Mouse (Mus musculus): ENCODE results near the gene Olfr1495. TPM values are rescaled to one million over a fixed set of nuclear protein-coding genes. Genes with fewer than 3 reads are reported as not detected.
"Not testable (repeated sequence)": the region's sequence is repeated elsewhere in the genome, so short reads cannot be mapped to it uniquely, and the experiment has no call there.

Gene Olfr1495
- polyA plus RNA-seq (2015; fragmentation: Nextera tagmentation; extraction: Ambion mirVana), result not detected in 2 replicates

DNA sequence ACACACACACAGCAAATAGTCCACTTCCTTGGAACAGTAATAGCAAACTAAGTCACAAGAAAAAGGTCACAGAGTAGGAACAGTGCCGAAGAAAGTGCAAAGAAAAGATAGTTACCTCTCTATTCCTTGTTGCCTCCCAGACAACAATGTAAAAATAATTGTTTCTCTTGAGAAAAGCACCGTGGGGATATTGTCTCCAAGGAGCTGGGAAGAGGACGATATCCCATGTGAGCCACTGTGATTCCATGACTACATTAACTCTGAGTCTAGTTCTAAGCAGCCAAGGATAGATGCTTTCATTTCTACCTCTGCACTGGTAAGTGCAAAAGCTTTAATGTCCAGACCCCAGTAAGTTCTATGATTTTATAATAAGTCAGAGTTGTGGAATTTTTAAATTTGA lies at the start of gene Olfr1495:
Gene Olfr1495 (plus strand): TSS at position 301 of the 400 bp plus-strand sequence.
- H3K4me2 ChIP-seq, result no peak within 1 kb of the TSS
- no peaks in the 10 kb centered on the region for H3K27me3 ChIP-seq
- 51% methylated on average over 3 of the region's 3 CpGs for whole genome bisulfite sequencing (ENCODE audit: insufficient replicate concordance)
- H3K9me3 ChIP-seq (replicated peaks), result no peaks in the 10 kb centered on the region
- H3K27ac ChIP-seq (replicated peaks), result no peak within 1 kb of the TSS
- no peaks in the 10 kb centered on the region for H3K36me3 ChIP-seq (replicated peaks)
- no peak for ATAC-seq (ENCODE audit: insufficient read depth)
- no peaks in the 10 kb centered on the region for H3K4me1 ChIP-seq (replicated peaks)
- H3K9ac ChIP-seq, result no peak within 1 kb of the TSS
- no peak within 1 kb of the TSS for H3K4me3 ChIP-seq (replicated peaks)

DNA sequence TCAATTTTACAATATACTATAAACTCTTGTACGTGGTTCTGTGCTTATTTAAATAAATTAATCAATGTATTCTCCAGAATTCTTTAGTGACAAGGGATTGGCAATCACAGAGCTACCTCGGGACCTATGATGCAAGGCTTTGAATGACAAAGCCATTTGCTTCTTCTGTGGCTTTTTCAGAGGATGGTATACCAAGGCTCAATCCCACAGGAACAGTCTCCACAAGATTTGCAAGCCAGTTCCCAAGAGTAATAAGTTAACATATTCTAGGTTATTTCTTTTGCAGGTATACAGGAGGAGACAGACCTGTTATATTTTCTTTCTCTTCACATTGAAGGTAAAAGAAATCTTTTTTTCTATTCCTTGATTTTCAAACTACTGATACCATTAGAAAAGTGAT lies 41.4 kb upstream of the Olfr1495 start, which contains the start of gene Olfr1493-ps1:
Gene Olfr1493-ps1 (plus strand): TSS at position 301 of the 400 bp plus-strand sequence.
- ATAC-seq (ENCODE audit: insufficient read depth), result no peak
- H3K4me3 ChIP-seq (replicated peaks), result no peak within 1 kb of the TSS
- H3K9ac ChIP-seq, result no peak within 1 kb of the TSS
- H3K27ac ChIP-seq (replicated peaks), result no peak within 1 kb of the TSS
- no peaks in the 10 kb centered on the region for H3K4me1 ChIP-seq (replicated peaks)
- WGBS (ENCODE audit: insufficient replicate concordance), result 23% methylated on average over 2 of the region's 2 CpGs
- H3K4me2 ChIP-seq, result no peak within 1 kb of the TSS
- H3K36me3 ChIP-seq (replicated peaks), result no peaks in the 10 kb centered on the region
- H3K27me3 ChIP-seq, result no peaks in the 10 kb centered on the region
- H3K9me3 ChIP-seq (replicated peaks), result no peaks in the 10 kb centered on the region

- H3K4me3 ChIP-seq (replicated peaks), result no peak within 1 kb of the TSS
- no peaks in the 10 kb centered on the region for H3K4me1 ChIP-seq (replicated peaks)
- 66% methylated on average over 4 of the region's 4 CpGs for WGBS (ENCODE audit: insufficient replicate concordance)
- H3K27ac ChIP-seq (replicated peaks), result no peak within 1 kb of the TSS
- H3K4me2 ChIP-seq, result no peak within 1 kb of the TSS
- H3K27me3 ChIP-seq, result no peaks in the 10 kb centered on the region
- no peaks in the 10 kb centered on the region for H3K36me3 ChIP-seq (replicated peaks)
- H3K9ac ChIP-seq, result no peak within 1 kb of the TSS
- H3K9me3 ChIP-seq (replicated peaks), result no peaks in the 10 kb centered on the region
- no peak for ATAC-seq (ENCODE audit: insufficient read depth)
Measured at GRCm38 (mm10) chr19:13739428-13739827, 25.0 kb upstream of the Olfr1495 start, which contains the start of gene Olfr1494. Gene Olfr1494, plus strand, starts transcription at chr19:13739728.

GRCm38 (mm10) chr19:13749366-13749765 lies 15.0 kb upstream of the Olfr1495 start:
- Histone ChIP-seq H3K9ac (no peak overlapping the region), H3K36me3 (replicated peaks) (no peaks in the 10 kb centered on the region), H3K4me3 (replicated peaks) (no peak overlapping the region), H3K4me2 (no peak overlapping the region), H3K9me3 (replicated peaks) (0 out of 2 replicates have a peak, but pooled peaks cover 3% of the 10 kb centered on the region), H3K4me1 (replicated peaks) (no peaks in the 10 kb centered on the region), H3K27me3 (no peaks in the 10 kb centered on the region), H3K27ac (replicated peaks) (no peak overlapping the region)
- ATAC-seq (ENCODE audit: insufficient read depth), result no peak
- 68% methylated on average over 1 of the region's 1 CpGs for WGBS (ENCODE audit: insufficient replicate concordance)

GRCm38 (mm10) chr19:13768565-13769276 lies 4.3 kb downstream of the Olfr1495 start:
- Histone ChIP-seq H3K9ac (no peak overlapping the region), H3K27ac (replicated peaks) (no peak overlapping the region), H3K9me3 (replicated peaks) (no peaks in the 10 kb centered on the region), H3K36me3 (replicated peaks) (no peaks in the 10 kb centered on the region), H3K27me3 (no peaks in the 10 kb centered on the region), H3K4me3 (replicated peaks) (no peak overlapping the region), H3K4me2 (no peak overlapping the region), H3K4me1 (replicated peaks) (no peaks in the 10 kb centered on the region)
- 70% methylated on average over 9 of the region's 9 CpGs for WGBS (ENCODE audit: insufficient replicate concordance)
- ATAC-seq (ENCODE audit: insufficient read depth), result no peak

DNA sequence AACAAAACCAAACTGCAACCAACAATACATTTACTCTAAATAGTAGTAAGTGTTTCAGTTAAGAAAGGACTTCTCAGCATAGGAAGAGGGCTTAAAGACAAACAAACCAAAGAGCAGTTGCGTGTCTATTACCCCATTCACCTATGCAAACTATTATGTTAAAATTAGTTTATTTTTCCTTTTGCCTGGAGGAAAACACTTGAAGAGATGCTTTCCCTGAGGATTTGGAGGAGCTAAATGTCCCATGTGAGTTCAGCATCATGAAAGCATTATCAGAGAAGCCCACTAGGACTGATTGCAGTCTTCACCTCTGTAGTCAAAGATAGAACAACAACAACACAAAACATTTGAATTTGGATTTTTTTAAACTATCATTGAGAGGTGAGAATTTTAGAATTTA lies 13.2 kb downstream of the Olfr1495 start, which contains the start of gene Olfr1496:
Gene Olfr1496 (plus strand): TSS at position 301 of the 400 bp plus-strand sequence.
- no peak within 1 kb of the TSS for H3K4me2 ChIP-seq
- ATAC-seq (ENCODE audit: insufficient read depth), result no peak
- no peaks in the 10 kb centered on the region for H3K4me1 ChIP-seq (replicated peaks)
- 60% methylated on average over 1 of the region's 1 CpGs for WGBS (ENCODE audit: insufficient replicate concordance)
- no peak within 1 kb of the TSS for H3K9ac ChIP-seq
- no peak within 1 kb of the TSS for H3K27ac ChIP-seq (replicated peaks)
- H3K27me3 ChIP-seq, result no peaks in the 10 kb centered on the region
- no peaks in the 10 kb centered on the region for H3K9me3 ChIP-seq (replicated peaks)
- H3K36me3 ChIP-seq (replicated peaks), result no peaks in the 10 kb centered on the region
- H3K4me3 ChIP-seq (replicated peaks), result no peak within 1 kb of the TSS

- no peak for ATAC-seq (ENCODE audit: insufficient read depth)
- Histone ChIP-seq H3K4me2 (no peak within 1 kb of the TSS), H3K27ac (replicated peaks) (no peak within 1 kb of the TSS), H3K9ac (no peak within 1 kb of the TSS), H3K9me3 (replicated peaks) (no peaks in the 10 kb centered on the region), H3K27me3 (no peaks in the 10 kb centered on the region), H3K4me3 (replicated peaks) (no peak within 1 kb of the TSS), H3K36me3 (replicated peaks) (no peaks in the 10 kb centered on the region), H3K4me1 (replicated peaks) (no peaks in the 10 kb centered on the region)
Measured at GRCm38 (mm10) chr19:13798102-13798501, 33.7 kb downstream of the Olfr1495 start, which contains the start of gene Olfr1497. Gene Olfr1497, minus strand, starts transcription at chr19:13798202.

DNA sequence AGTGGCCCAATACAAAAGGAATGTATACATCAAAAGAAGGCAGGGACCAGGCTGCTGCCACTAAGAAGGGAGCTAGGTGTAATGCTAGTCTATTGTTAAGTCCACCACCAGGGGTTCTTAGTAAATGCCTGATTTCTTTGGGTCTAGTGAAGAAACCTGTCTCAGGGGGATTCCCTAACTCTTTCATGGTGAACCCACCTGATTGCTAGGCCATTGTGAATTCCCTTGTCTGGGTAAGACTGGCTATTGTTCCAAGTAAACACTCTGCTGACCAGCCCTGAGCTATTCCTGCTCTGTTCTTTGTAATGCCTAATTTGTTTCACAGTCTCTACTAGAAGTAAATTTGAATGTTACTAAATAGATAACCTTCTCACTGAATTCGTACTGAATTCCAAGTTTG lies 41.1 kb downstream of the Olfr1495 start:
- 36% methylated on average over 1 of the region's 1 CpGs for WGBS (ENCODE audit: insufficient replicate concordance)
- H3K9me3 ChIP-seq (replicated peaks); H3K27ac ChIP-seq (replicated peaks); H3K9ac ChIP-seq; H3K4me2 ChIP-seq; H3K4me3 ChIP-seq (replicated peaks); ATAC-seq (ENCODE audit: insufficient read depth); H3K27me3 ChIP-seq; H3K36me3 ChIP-seq (replicated peaks); H3K4me1 ChIP-seq (replicated peaks): not testable (repeated sequence)

DNA sequence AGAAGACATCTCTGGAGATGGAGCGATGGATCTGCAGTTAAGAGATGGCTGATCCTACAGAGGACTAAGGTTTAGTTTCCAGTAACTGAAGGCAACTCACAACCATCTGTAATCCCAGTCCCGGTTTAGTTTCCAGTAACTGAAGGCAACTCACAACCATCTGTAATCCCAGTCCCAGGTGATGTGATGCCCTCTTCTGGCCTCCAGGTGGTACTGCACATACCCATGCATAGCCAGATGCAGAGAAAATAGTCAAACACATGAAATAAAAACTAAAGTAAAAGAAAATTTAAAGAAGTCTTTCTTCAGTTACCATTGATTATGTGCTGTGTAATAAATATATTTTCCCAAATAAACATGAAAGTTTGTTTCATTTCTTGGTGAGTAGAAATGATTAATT lies 48.4 kb downstream of the Olfr1495 start:
- 51% methylated on average over 2 of the region's 2 CpGs for WGBS (ENCODE audit: insufficient replicate concordance)
- Histone ChIP-seq H3K9ac (no peak overlapping the region), H3K4me3 (replicated peaks) (no peak overlapping the region), H3K9me3 (replicated peaks) (no peaks in the 10 kb centered on the region), H3K36me3 (replicated peaks) (no peaks in the 10 kb centered on the region), H3K4me1 (replicated peaks) (no peaks in the 10 kb centered on the region), H3K27me3 (no peaks in the 10 kb centered on the region), H3K27ac (replicated peaks) (no peak overlapping the region), H3K4me2 (no peak overlapping the region)
- ATAC-seq (ENCODE audit: insufficient read depth), result no peak

- 25% methylated on average over 5 of the region's 5 CpGs for WGBS (ENCODE audit: insufficient replicate concordance)
- H3K4me3 ChIP-seq (replicated peaks), result no peak overlapping the region
- no peak overlapping the region for H3K9ac ChIP-seq
- no peak overlapping the region for H3K4me2 ChIP-seq
- no peaks in the 10 kb centered on the region for H3K9me3 ChIP-seq (replicated peaks)
- H3K27me3 ChIP-seq, result no peaks in the 10 kb centered on the region
- ATAC-seq (ENCODE audit: insufficient read depth), result no peak
- no peaks in the 10 kb centered on the region for H3K4me1 ChIP-seq (replicated peaks)
- no peaks in the 10 kb centered on the region for H3K36me3 ChIP-seq (replicated peaks)
- no peak overlapping the region for H3K27ac ChIP-seq (replicated peaks)
Measured at GRCm38 (mm10) chr19:13818827-13819226, 54.4 kb downstream of the Olfr1495 start.

DNA sequence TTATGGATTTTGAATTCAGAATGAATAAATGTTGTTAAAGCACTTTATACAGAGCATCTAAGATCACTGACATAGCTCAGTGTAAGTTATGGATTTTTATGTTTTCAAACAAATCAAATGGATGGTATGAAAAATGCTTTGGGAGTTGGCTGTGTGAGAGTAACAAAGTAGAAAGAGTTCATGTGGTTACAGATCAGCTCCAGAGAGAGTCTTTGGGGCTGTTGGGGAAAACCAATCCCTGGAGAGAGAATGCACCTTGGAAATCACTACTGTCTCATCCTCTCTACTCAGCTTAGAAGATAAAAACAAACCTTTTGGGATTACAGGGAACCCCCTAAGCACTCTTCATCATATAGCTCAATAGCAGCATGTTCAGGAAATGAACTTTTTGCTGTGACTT lies 54.9 kb downstream of the Olfr1495 start, which contains the start of gene Olfr1499:
Gene Olfr1499 (minus strand): TSS at position 101 of the 400 bp plus-strand sequence.
- no peak within 1 kb of the TSS for H3K4me3 ChIP-seq (replicated peaks)
- no peaks in the 10 kb centered on the region for H3K36me3 ChIP-seq (replicated peaks)
- H3K4me2 ChIP-seq, result no peak within 1 kb of the TSS
- H3K27me3 ChIP-seq, result no peaks in the 10 kb centered on the region
- H3K27ac ChIP-seq (replicated peaks), result no peak within 1 kb of the TSS
- H3K9ac ChIP-seq, result no peak within 1 kb of the TSS
- H3K4me1 ChIP-seq (replicated peaks), result no peaks in the 10 kb centered on the region
- no peak for ATAC-seq (ENCODE audit: insufficient read depth)
- H3K9me3 ChIP-seq (replicated peaks), result no peaks in the 10 kb centered on the region
